In the genomic region with DNA sequence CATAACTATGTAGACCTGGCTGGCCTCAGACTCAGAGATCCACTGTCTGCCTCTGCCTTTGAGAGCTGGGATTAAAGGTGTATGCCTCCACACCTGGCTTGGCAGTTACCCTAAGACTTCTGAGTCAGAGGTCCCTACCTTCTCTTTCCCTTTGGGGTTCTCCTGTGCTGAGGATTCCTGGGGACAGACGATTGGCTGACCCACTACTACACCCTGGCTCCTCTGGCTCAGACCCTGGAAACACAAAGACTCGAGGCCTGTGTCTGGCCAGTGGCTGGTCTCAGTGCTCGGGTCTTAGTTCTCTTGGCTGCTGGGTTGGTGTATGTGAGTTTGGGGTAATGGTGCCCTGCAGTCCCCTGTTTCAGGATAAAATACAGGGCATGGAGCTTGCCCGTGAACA, we compare ENCODE assay signal across 23 mouse cellular contexts. TPM values are rescaled to one million over a fixed set of nuclear protein-coding genes. Genes with fewer than 3 reads are reported as not detected.
DNase-seq lines count a peak whose midpoint lies in the region; ATAC-seq and TF ChIP-seq lines count a peak whose summit lies in the region.
"Had no signal": no experiment of that assay in that cellular context is flagged by ENCODE, and none has a peak within 500 bp of the region (broad histone marks: within the 10 kb centered on the region; RNA-seq: fewer than 3 reads in every experiment).

No protein-coding gene starts in this region.

- H3K36me3 ChIP-seq in lung, embryonic 14.5 days (ENCODE audit: insufficient read depth) = no peaks in the 10 kb centered on the region
- no peaks in the 10 kb centered on the region for H3K36me3 ChIP-seq in embryonic facial prominence, embryonic 14.5 days (ENCODE audit: control insufficient read depth, insufficient read depth, low read length)
- H3K36me3 ChIP-seq in stomach, embryonic 15.5 days = no peaks in the 10 kb centered on the region
- H3K36me3 ChIP-seq: liver, embryonic 15.5 days; neural tube, embryonic 12.5 days had no signal

- peak; percentile 95 for DNase-seq in heart, adult 11 months
- DNase-seq in heart, postnatal 36 days = no peak
- DNase-seq in lung, embryonic 14.5 days = no peak
- DNase-seq in lung, adult 18-20 months = no peak
- DNase-seq in embryonic facial prominence, embryonic 14.5 days (ENCODE audit: low spot score) = no peak
- no peak for DNase-seq in left cerebral cortex, postnatal 25 days (ENCODE audit: low spot score in 2 of 2)
- no peak for DNase-seq in spleen, postnatal 14 days (ENCODE audit: low spot score in 2 of 2)
- DNase-seq: adrenal gland, adult 8-10 months; B cell, adult 2 months; cerebellum, postnatal 14 days; kidney, adult 8-10 months; retina, postnatal 1 day; spleen, adult 18-20 months; thymus, adult 18-20 months had no signal

- H3K27me3 ChIP-seq in lung, embryonic 14.5 days (ENCODE audit: insufficient read depth, low read length) = no peaks in the 10 kb centered on the region
- H3K27me3 ChIP-seq in embryonic facial prominence, embryonic 14.5 days (replicated peaks; ENCODE audit: control insufficient read depth, insufficient read depth, low read length) = no peaks in the 10 kb centered on the region
- no peaks in the 10 kb centered on the region for H3K27me3 ChIP-seq in stomach, embryonic 15.5 days (replicated peaks)
- H3K27me3 ChIP-seq: liver, embryonic 15.5 days; neural tube, embryonic 12.5 days had no signal

- no peak overlapping the region for H3K4me3 ChIP-seq in lung, embryonic 14.5 days (ENCODE audit: low read depth, low read length)
- H3K4me3 ChIP-seq in embryonic facial prominence, embryonic 14.5 days (ENCODE audit: low read depth, low read length) = no peak overlapping the region
- no peak overlapping the region for H3K4me3 ChIP-seq in stomach, embryonic 15.5 days (replicated peaks)
- H3K4me3 ChIP-seq: liver, embryonic 15.5 days; neural tube, embryonic 12.5 days had no signal

- 67% methylated on average over 4 of the region's 4 CpGs for WGBS in lung, embryonic 14.5 days
- 46% methylated on average over 4 of the region's 4 CpGs for WGBS in embryonic facial prominence, embryonic 14.5 days
- WGBS in stomach, embryonic 15.5 days = 73% methylated on average over 4 of the region's 4 CpGs

- H3K9me3 ChIP-seq in lung, embryonic 14.5 days (ENCODE audit: low read depth, low read length) = no peaks in the 10 kb centered on the region
- no peaks in the 10 kb centered on the region for H3K9me3 ChIP-seq in embryonic facial prominence, embryonic 14.5 days (ENCODE audit: control insufficient read depth, low read length)
- H3K9me3 ChIP-seq in stomach, embryonic 15.5 days = no peaks in the 10 kb centered on the region
- H3K9me3 ChIP-seq: liver, embryonic 15.5 days; neural tube, embryonic 12.5 days had no signal

- TF ChIP-seq CTCF in lung, embryonic 14.5 days (IDR thresholded peaks at IDR 0.05; ENCODE audit: low read depth) = no peak

- H3K4me2 ChIP-seq in lung, embryonic 14.5 days = no peak overlapping the region
- no peak overlapping the region for H3K4me2 ChIP-seq in embryonic facial prominence, embryonic 14.5 days (ENCODE audit: low read depth, low read length)
- no peak overlapping the region for H3K4me2 ChIP-seq in stomach, embryonic 15.5 days
- H3K4me2 ChIP-seq: liver, embryonic 15.5 days; neural tube, embryonic 12.5 days had no signal

- peak overlapping the region; percentile 80 for H3K27ac ChIP-seq in lung, embryonic 14.5 days (ENCODE audit: low read depth)
- peak overlapping the region; percentile 85 for H3K27ac ChIP-seq in embryonic facial prominence, embryonic 14.5 days (replicated peaks; ENCODE audit: low read depth, low read length)
- peak overlapping the region; percentile 67 for H3K27ac ChIP-seq in stomach, embryonic 15.5 days
- H3K27ac ChIP-seq: hindbrain, postnatal 0 days; liver, embryonic 15.5 days; neural tube, embryonic 12.5 days had no signal

- intact Hi-C loops in heart, postnatal 36 days (cut with DNase I) = no loop called here
- intact Hi-C loops in left cerebral cortex, postnatal 25 days (cut with DNase I) = no loop called here

- no peak overlapping the region for H3K9ac ChIP-seq in lung, embryonic 14.5 days
- 0 out of 2 replicates have a peak overlapping the region, but pooled peaks have one; percentile 15 for H3K9ac ChIP-seq in embryonic facial prominence, embryonic 14.5 days (ENCODE audit: low read depth, low read length)
- H3K9ac ChIP-seq in stomach, embryonic 15.5 days = no peak overlapping the region
- H3K9ac ChIP-seq: liver, embryonic 15.5 days; neural tube, embryonic 12.5 days had no signal

- H3K4me1 ChIP-seq in lung, embryonic 14.5 days (ENCODE audit: insufficient read depth) = peaks cover 16% of the 10 kb centered on the region
- H3K4me1 ChIP-seq in embryonic facial prominence, embryonic 14.5 days (ENCODE audit: control insufficient read depth, insufficient read depth, low read length) = peaks cover 29% of the 10 kb centered on the region
- H3K4me1 ChIP-seq in stomach, embryonic 15.5 days = peaks cover 23% of the 10 kb centered on the region
- H3K4me1 ChIP-seq: liver, embryonic 15.5 days; neural tube, embryonic 12.5 days had no signal

- peak; percentile 32; the same call in 1 of the 2 replicates for ATAC-seq in lung, embryonic 14.5 days (ENCODE audit: insufficient read depth)
- no peak; the same call in 1 of the 2 replicates for ATAC-seq in embryonic facial prominence, embryonic 14.5 days (ENCODE audit: low read depth)
- no peak for ATAC-seq in stomach, embryonic 15.5 days (ENCODE audit: insufficient read depth, low FRiP score, low read depth)
- ATAC-seq: hindbrain, postnatal 0 days; midbrain, embryonic 16.5 days had no signal

RNA-seq across cellular contexts. Expression of a gene that starts 16.0 kb away (rescaled TPM):
- total RNA-seq in heart, postnatal 36 days (2021) = under 1 TPM; 0.41 to 0.61 TPM
- polyA plus RNA-seq in lung, embryonic 14.5 days (2014; fragmentation: Nextera tagmentation; extraction: Ambion mirVana) = 4.3 and 4.8 TPM in 2 replicates
- 2.0 and 3.3 TPM in 2 replicates for polyA plus RNA-seq in embryonic facial prominence, embryonic 14.5 days (2014; fragmentation: Nextera tagmentation; extraction: Ambion mirVana)
- 3.4 and 3.7 TPM in 2 replicates for polyA plus RNA-seq in stomach, embryonic 15.5 days (2015; fragmentation: Nextera tagmentation; extraction: Ambion mirVana)
- under 1 TPM; 0.09 to 0.55 TPM for total RNA-seq in left cerebral cortex, postnatal 25 days (2021)

RNA-seq across cellular contexts. Expression of a gene that starts 38.2 kb away (rescaled TPM):
- not detected for total RNA-seq in heart, postnatal 36 days (2021)
- not detected in 2 replicates for polyA plus RNA-seq in lung, embryonic 14.5 days (2014; fragmentation: Nextera tagmentation; extraction: Ambion mirVana)
- polyA plus RNA-seq in embryonic facial prominence, embryonic 14.5 days (2014; fragmentation: Nextera tagmentation; extraction: Ambion mirVana) = not detected in 2 replicates
- not detected in 2 replicates for polyA plus RNA-seq in stomach, embryonic 15.5 days (2015; fragmentation: Nextera tagmentation; extraction: Ambion mirVana)
- total RNA-seq in left cerebral cortex, postnatal 25 days (2021) = not detected
- total RNA-seq: adrenal gland, adult 8-10 months; hindbrain, postnatal 0 days; left cerebral cortex, adult 18-20 months; megakaryocyte progenitor cell, adult 5-6 weeks had no signal
- polyA plus RNA-seq: gonadal fat pad, adult 2 months; hindbrain, postnatal 0 days; large intestine, adult 2 months; liver, embryonic 15.5 days; midbrain, embryonic 16.5 days; neural tube, embryonic 12.5 days had no signal

RNA-seq across cellular contexts. Expression of a gene that starts 45.3 kb away (rescaled TPM):
- total RNA-seq in heart, postnatal 36 days (2021) = not detected
- polyA plus RNA-seq in lung, embryonic 14.5 days (2014; fragmentation: Nextera tagmentation; extraction: Ambion mirVana) = not detected in 2 replicates
- not detected in 2 replicates for polyA plus RNA-seq in embryonic facial prominence, embryonic 14.5 days (2014; fragmentation: Nextera tagmentation; extraction: Ambion mirVana)
- polyA plus RNA-seq in stomach, embryonic 15.5 days (2015; fragmentation: Nextera tagmentation; extraction: Ambion mirVana) = not detected in 2 replicates
- not detected for total RNA-seq in left cerebral cortex, postnatal 25 days (2021)
- total RNA-seq: adrenal gland, adult 8-10 months; hindbrain, postnatal 0 days; left cerebral cortex, adult 18-20 months; megakaryocyte progenitor cell, adult 5-6 weeks had no signal
- polyA plus RNA-seq: liver, embryonic 15.5 days; neural tube, embryonic 12.5 days had no signal

RNA-seq across cellular contexts. Expression of a gene that starts 55.0 kb away (rescaled TPM):
- total RNA-seq in heart, postnatal 36 days (2021) = not detected
- polyA plus RNA-seq in lung, embryonic 14.5 days (2014; fragmentation: Nextera tagmentation; extraction: Ambion mirVana) = not detected in 2 replicates
- polyA plus RNA-seq in embryonic facial prominence, embryonic 14.5 days (2014; fragmentation: Nextera tagmentation; extraction: Ambion mirVana) = not detected in 2 replicates
- not detected in 2 replicates for polyA plus RNA-seq in stomach, embryonic 15.5 days (2015; fragmentation: Nextera tagmentation; extraction: Ambion mirVana)
- total RNA-seq in left cerebral cortex, postnatal 25 days (2021) = not detected
- total RNA-seq: adrenal gland, adult 8-10 months; hindbrain, postnatal 0 days; left cerebral cortex, adult 18-20 months; megakaryocyte progenitor cell, adult 5-6 weeks had no signal
- polyA plus RNA-seq: hindbrain, postnatal 0 days; liver, embryonic 15.5 days; midbrain, embryonic 16.5 days; neural tube, embryonic 12.5 days had no signal
